Mouse (Mus musculus) liver, postnatal 0 days (tissue): ENCODE data around the gene Inava. TPM values are rescaled to one million over a fixed set of nuclear protein-coding genes. Genes with fewer than 3 reads are reported as not detected.
A peak's percentile ranks its signal among the peaks of the same experiment; 100 is the strongest.

Experiments
- ATAC-seq: fragments of 200-750 bp; cut with Nextera tagmentation; 2 replicates; pipeline ENCODE4 v1.8.0; 2017; ENCODE audit warnings: mild to moderate bottlenecking, moderate library complexity
- DNase-seq: peaks from one replicate; pipeline ENCODE4 v3.0.0-alpha.2; 2016
- H3K27ac ChIP-seq: fragments of 300-500 bp; sonication (generic); 2 replicates; pipeline ENCODE4 v1.5.1; 2014; ENCODE audit warnings: antibody characterized with exemption, moderate library complexity, mild to moderate bottlenecking, low read depth
- H3K27me3 ChIP-seq: fragments of 300-500 bp; sonication (generic); 2 replicates; pipeline ENCODE4 v1.6.1; 2014; ENCODE audit warnings: low read length, control low read depth, mixed read lengths; ENCODE audit not compliant: insufficient read depth
- H3K36me3 ChIP-seq: fragments of 300-500 bp; sonication (generic); replicated peaks from 2 replicates; pipeline ENCODE4 v1.6.1; 2014; ENCODE audit warnings: mild to moderate bottlenecking, control low read depth, low read length, moderate library complexity, mixed read lengths; ENCODE audit not compliant: insufficient read depth
- H3K4me1 ChIP-seq: fragments of 300-500 bp; sonication (generic); 2 replicates; pipeline ENCODE4 v1.6.1; 2014; ENCODE audit warnings: antibody characterized with exemption, mild to moderate bottlenecking, control low read depth; ENCODE audit not compliant: insufficient read depth
- H3K4me2 ChIP-seq: fragments of 300-500 bp; sonication (generic); 2 replicates; pipeline ENCODE4 v1.6.1; 2014; ENCODE audit warnings: low read depth, mild to moderate bottlenecking, low read length, moderate library complexity, mixed read lengths
- H3K4me3 ChIP-seq: fragments of 300-500 bp; sonication (generic); 2 replicates; pipeline ENCODE4 v1.5.1; 2014; ENCODE audit warnings: low read depth, low read length
- H3K9ac ChIP-seq: fragments of 300-500 bp; sonication (generic); replicated peaks from 2 replicates; pipeline ENCODE4 v1.6.1; 2014; ENCODE audit warnings: mild to moderate bottlenecking, moderate library complexity
- H3K9me3 ChIP-seq: fragments of 300-500 bp; sonication (generic); 2 replicates; pipeline ENCODE4 v1.6.1; 2016; ENCODE audit warnings: mild to moderate bottlenecking, control low read depth, low read length, mixed read lengths
- CTCF ChIP-seq: sonication (generic); IDR thresholded peaks from 2 replicates; pipeline ENCODE4 v1.5.1; 2016; ENCODE audit warnings: antibody characterized with exemption, low read depth
- EP300 ChIP-seq: IDR thresholded peaks from 2 replicates; pipeline ENCODE4 v1.6.1; 2016; ENCODE audit warnings: antibody characterized with exemption, low read depth, mild to moderate bottlenecking
- WGBS: fragments of 180-500 bp; shearing (Covaris S2); extraction: QIAGEN DNeasy Blood & Tissue Kit; methylation state at CpG from one replicate; pipeline ENCODE4 v1.1.7; 2014; ENCODE audit not compliant: insufficient replicate concordance; 5-methylcytosine and 5-hydroxymethylcytosine counted together
- polyA plus RNA-seq: library from polyadenylated mRNA; unstranded; fragments of >200 nt; fragmentation: Nextera tagmentation; extraction: Ambion mirVana; gene quantifications from 2 replicates; pipeline ENCODE4 v1.2.1, GENCODE M21; 2015

Inava gene
- polyA plus RNA-seq, 1 experiment from 2014 or later, result 0.09 TPM

DNA sequence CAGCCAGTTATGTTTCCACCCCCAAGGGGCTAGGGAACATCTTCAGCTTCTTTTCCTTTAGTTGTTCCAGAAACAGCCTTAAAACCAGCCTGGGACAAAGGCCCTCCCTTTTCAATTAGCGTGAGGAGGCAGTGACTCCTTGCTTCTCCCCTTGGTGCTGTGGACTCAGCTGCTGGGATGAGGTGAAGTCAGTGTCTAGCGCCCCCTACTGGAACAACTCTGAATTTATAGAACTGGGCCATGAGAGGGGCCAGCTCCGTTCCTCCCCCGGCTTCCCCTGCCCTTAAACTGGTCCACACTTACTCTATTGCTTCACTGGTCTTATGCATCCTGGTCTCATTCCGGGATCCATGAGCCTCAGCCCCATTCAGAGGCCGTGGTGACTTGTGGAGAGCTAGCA lies 58.9 kb downstream of the Inava start:
- ATAC-seq, result peak; percentile 43
- no peak overlapping the region for H3K4me2 ChIP-seq
- TF ChIP-seq CTCF, result peak; percentile 86
- TF ChIP-seq EP300, result no peak
- no peak overlapping the region for H3K4me3 ChIP-seq
- H3K9ac ChIP-seq, result no peak overlapping the region
- no peaks in the 10 kb centered on the region for H3K27me3 ChIP-seq
- H3K36me3 ChIP-seq, result peaks cover 10% of the 10 kb centered on the region
- WGBS, result 39% methylated on average over 6 of the region's 6 CpGs
- H3K9me3 ChIP-seq, result no peaks in the 10 kb centered on the region
- DNase-seq, result peak; percentile 65
- H3K4me1 ChIP-seq, result peaks cover 10% of the 10 kb centered on the region; the same call in 1 of the 2 replicates
- no peak overlapping the region for H3K27ac ChIP-seq

DNA sequence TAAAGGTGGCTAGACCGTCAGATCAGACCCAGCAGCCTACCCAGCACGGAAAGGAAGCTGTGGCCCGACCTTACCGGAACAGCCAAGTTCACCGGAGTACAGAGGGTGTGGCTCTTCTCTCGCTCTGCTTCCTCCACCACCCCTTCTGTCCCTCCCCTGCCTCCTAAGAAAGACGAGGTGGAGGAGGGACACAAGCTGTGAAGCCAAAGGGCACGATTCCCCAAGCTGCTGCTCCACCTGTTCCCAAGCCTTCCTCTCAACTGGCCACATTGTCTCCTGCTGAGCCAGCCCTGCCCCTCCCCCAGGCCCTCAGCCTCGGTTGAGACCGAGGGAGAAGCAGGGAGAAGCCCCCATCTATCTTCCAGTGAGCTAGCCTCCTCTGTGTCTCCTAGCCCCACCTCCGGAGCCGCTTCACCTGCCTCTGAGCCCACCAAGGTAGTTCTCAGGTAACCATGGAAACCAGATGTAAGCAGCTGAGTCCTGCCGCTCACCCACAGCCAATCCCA lies 59.9 kb downstream of the Inava start:
- no peak overlapping the region for H3K4me3 ChIP-seq
- no peak overlapping the region; the same call in 1 of the 2 replicates for H3K9ac ChIP-seq
- ATAC-seq, result no peak
- DNase-seq, result no peak
- peak overlapping the region; percentile 52 for H3K4me2 ChIP-seq
- H3K9me3 ChIP-seq, result no peaks in the 10 kb centered on the region
- no peaks in the 10 kb centered on the region for H3K27me3 ChIP-seq
- peaks cover 10% of the 10 kb centered on the region; the same call in 1 of the 2 replicates for H3K4me1 ChIP-seq
- no peak overlapping the region for H3K27ac ChIP-seq
- H3K36me3 ChIP-seq, result peaks cover 10% of the 10 kb centered on the region
- WGBS, result 25% methylated on average over 13 of the region's 13 CpGs
- no peak for TF ChIP-seq EP300
- no peak for TF ChIP-seq CTCF

DNA sequence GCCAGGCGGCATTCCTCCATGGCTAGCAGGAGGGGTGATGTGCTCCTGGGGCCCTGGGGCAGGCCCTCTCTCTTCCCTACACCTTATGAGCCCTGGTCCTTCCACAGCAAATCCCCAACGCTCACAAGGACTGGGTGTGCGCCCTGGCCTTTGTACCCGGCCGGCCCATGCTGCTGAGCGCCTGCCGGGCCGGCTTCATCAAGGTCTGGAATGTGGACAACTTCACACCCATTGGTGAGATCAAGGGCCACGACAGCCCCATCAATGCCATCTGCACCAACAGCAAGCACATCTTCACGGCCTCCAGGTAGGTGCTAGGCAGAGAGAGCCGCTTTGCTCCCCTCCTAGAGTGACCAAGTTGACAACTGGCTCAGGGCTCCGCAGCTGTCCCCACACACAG lies 61.4 kb downstream of the Inava start:
- peaks cover 10% of the 10 kb centered on the region for H3K36me3 ChIP-seq
- H3K27me3 ChIP-seq, result no peaks in the 10 kb centered on the region
- no peak overlapping the region for H3K4me3 ChIP-seq
- no peak overlapping the region for H3K9ac ChIP-seq
- ATAC-seq (no peak), DNase-seq (no peak)
- 60% methylated on average over 12 of the region's 12 CpGs for WGBS
- H3K27ac ChIP-seq, result no peak overlapping the region
- no peak for TF ChIP-seq EP300
- no peaks in the 10 kb centered on the region for H3K9me3 ChIP-seq
- H3K4me1 ChIP-seq, result peaks cover 3% of the 10 kb centered on the region; the same call in 1 of the 2 replicates
- H3K4me2 ChIP-seq, result no peak overlapping the region

DNA sequence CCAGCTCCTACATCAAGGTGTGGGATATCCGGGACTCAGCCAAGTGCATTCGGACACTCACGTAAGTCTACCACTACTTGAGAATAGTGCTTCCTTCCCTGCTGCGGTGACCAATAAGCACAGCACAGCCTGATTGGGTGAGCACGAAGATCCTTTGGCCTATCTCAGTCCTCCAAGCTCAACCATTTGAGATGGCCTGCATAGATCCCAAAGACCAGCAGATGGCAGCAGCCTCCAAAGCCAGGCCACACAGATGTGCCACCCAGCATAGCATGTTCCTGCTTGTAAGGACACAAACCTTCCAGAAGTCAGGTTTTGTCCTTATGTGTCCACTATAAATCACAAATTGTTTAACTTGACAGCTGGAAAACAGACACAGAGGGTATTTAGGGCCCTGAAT lies 64.0 kb downstream of the Inava start:
- 23% methylated on average over 5 of the region's 5 CpGs for WGBS

DNA sequence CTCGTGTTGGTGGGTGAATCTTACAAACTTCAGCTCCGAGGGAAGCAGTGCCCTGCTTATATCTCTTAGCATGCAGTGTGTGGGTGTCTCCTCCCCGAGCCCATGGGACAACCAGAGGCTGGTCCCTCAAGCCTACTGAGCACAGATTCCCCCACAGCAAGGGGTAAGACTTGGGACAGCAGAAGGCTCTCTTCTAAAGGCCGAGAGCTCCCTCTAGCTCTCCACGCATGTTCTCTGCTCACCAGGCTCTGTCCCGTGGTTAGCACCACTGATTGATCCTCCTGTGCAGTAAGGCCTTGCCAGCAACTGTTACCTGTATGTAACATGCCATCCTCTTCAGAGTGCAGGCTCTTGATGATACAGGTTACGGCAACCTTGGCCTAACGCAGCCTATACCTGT lies 66.4 kb downstream of the Inava start:
- no peak for TF ChIP-seq EP300
- peak; percentile 54 for TF ChIP-seq CTCF
- no peak for DNase-seq
- H3K9me3 ChIP-seq, result no peaks in the 10 kb centered on the region
- H3K9ac ChIP-seq, result no peak overlapping the region
- no peak for ATAC-seq
- no peak overlapping the region for H3K4me3 ChIP-seq
- no peak overlapping the region for H3K4me2 ChIP-seq
- no peaks in the 10 kb centered on the region for H3K27me3 ChIP-seq
- H3K4me1 ChIP-seq, result no peaks in the 10 kb centered on the region
- no peak overlapping the region for H3K27ac ChIP-seq
- peaks cover 16% of the 10 kb centered on the region for H3K36me3 ChIP-seq
- 63% methylated on average over 8 of the region's 8 CpGs for WGBS

More for the DNA sequence above, 64.0 kb downstream of the Inava start:
- peak; percentile 80 for DNase-seq
- Histone ChIP-seq H3K36me3 (peaks cover 4% of the 10 kb centered on the region; the same call in 1 of the 2 replicates), H3K9ac (no peak overlapping the region), H3K4me2 (no peak overlapping the region), H3K9me3 (no peaks in the 10 kb centered on the region), H3K4me3 (no peak overlapping the region), H3K27me3 (no peaks in the 10 kb centered on the region), H3K27ac (no peak overlapping the region), H3K4me1 (peaks cover 3% of the 10 kb centered on the region; the same call in 1 of the 2 replicates)
- peak; percentile 79 for ATAC-seq
- TF ChIP-seq EP300 (no peak), CTCF (peak; percentile 96)

DNA sequence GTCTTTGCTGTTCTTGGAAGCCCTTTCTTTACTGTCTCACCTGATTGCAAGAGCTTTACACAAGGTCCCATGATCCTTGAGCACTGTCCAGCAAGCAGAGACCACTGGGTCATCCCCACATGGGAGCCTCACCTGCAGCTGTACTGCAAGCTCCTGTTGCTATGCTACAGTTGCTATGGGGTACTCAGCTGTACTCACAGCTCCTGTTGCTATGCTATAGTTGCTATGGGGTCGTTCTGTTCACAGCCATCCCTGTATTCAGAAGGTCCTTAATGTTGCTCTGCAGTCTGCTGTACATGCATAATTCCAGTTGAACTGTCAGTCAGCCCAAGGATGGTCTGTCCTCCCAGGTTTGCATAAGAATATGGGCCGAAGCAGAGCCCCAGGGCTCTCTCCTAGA lies 68.6 kb downstream of the Inava start:
- Histone ChIP-seq H3K4me1 (no peaks in the 10 kb centered on the region), H3K4me3 (no peak overlapping the region), H3K27me3 (no peaks in the 10 kb centered on the region), H3K9ac (no peak overlapping the region), H3K36me3 (peaks cover 21% of the 10 kb centered on the region), H3K4me2 (no peak overlapping the region), H3K9me3 (no peaks in the 10 kb centered on the region), H3K27ac (no peak overlapping the region)
- DNase-seq (no peak), ATAC-seq (no peak)
- WGBS, result 71% methylated on average over 2 of the region's 2 CpGs
- no peak for TF ChIP-seq CTCF
- no peak for TF ChIP-seq EP300

Other genes with a start within 250 kb of the Inava start
- not detected in 2 replicates for gene Igfn1, start 227.9 kb downstream of the Inava start, polyA plus RNA-seq
- 56.4 and 57.4 TPM in 2 replicates for gene Tmem9, start 226.1 kb downstream of the Inava start, polyA plus RNA-seq
- gene Ascl5, start 183.5 kb downstream of the Inava start, polyA plus RNA-seq, result not detected in 2 replicates
- 0.37 TPM in 1 of 2 replicates, not detected in the other for gene Cacna1s, start 181.5 kb downstream of the Inava start, polyA plus RNA-seq
- gene Kif21b, start 102.9 kb downstream of the Inava start, polyA plus RNA-seq, result 0.91 and 1.1 TPM in 2 replicates
- gene Mroh3, start 21.4 kb downstream of the Inava start, polyA plus RNA-seq, result not detected in 2 replicates
- not detected in 2 replicates for gene Gpr25, start 26.6 kb upstream of the Inava start, polyA plus RNA-seq
- 3.1 and 3.4 TPM in 2 replicates for gene Camsap2, start 111.8 kb upstream of the Inava start, polyA plus RNA-seq
- 4.5 and 4.7 TPM in 2 replicates for gene Ddx59, start 181.0 kb upstream of the Inava start, polyA plus RNA-seq
- gene Kif14, start 232.1 kb upstream of the Inava start, polyA plus RNA-seq, result 1.9 and 2.3 TPM in 2 replicates